Mouse (Mus musculus) urinary bladder, adult 2 months (tissue): Measurements from ENCODE around the gene Klf5. TPM values are rescaled to one million over a fixed set of nuclear protein-coding genes. Genes with fewer than 3 reads are reported as not detected.

Experiments used
- polyA plus RNA-seq: library from polyadenylated mRNA; depleted of rRNA; stranded (reverse); fragments of >200 nt; gene quantifications from 2 replicates; pipeline ENCODE4 v1.2.3, GENCODE M21; 2012; rRNA removed

Klf5 gene
- polyA plus RNA-seq, 1 experiment = 44.9 TPM

Other genes with a start within 250 kb of the Klf5 start
- gene Pibf1, start 199.3 kb upstream of the Klf5 start, polyA plus RNA-seq = 7.8 and 8.2 TPM in 2 replicates
- gene Dis3, start 198.9 kb upstream of the Klf5 start, polyA plus RNA-seq = 13.0 and 14.0 TPM in 2 replicates